Mouse (Mus musculus) embryo, embryonic 10.5 days (tissue): ENCODE measurements around the gene Defb19.

Source experiments
- DNase-seq: peaks from one replicate; pipeline ENCODE4 v3.0.0-alpha.2; 2015; ENCODE audit warnings: low spot score

The Defb19 gene

GRCm38 (mm10) chr2:152580107-152580506, at the start of gene Defb19:
Gene Defb19 (minus strand): TSS chr2:152580312.
- DNase-seq: no peak

- DNase-seq: no peak
Observed at GRCm38 (mm10) chr2:152629904-152630303, 49.8 kb upstream of the Defb19 start.

- DNase-seq: no peak
Observed at GRCm38 (mm10) chr2:152629239-152629638, 49.1 kb upstream of the Defb19 start.

- DNase-seq: no peak
Observed at GRCm38 (mm10) chr2:152628066-152628465, 48.0 kb upstream of the Defb19 start.

- DNase-seq: peak; percentile 52
Observed at GRCm38 (mm10) chr2:152626774-152627591, 46.9 kb upstream of the Defb19 start, which contains the start of gene Rem1. Gene Rem1 (plus strand): TSS chr2:152626951.

- no peak for DNase-seq
Observed at GRCm38 (mm10) chr2:152625256-152625655, 45.1 kb upstream of the Defb19 start.

GRCm38 (mm10) chr2:152624566-152624965, 44.5 kb upstream of the Defb19 start:
- no peak for DNase-seq

GRCm38 (mm10) chr2:152622953-152623352, 42.8 kb upstream of the Defb19 start, which contains the start of gene Defb25:
Gene Defb25 (minus strand): TSS chr2:152623053.
- DNase-seq: no peak

GRCm38 (mm10) chr2:152622151-152622550, 42.0 kb upstream of the Defb19 start:
- DNase-seq: no peak

- DNase-seq: no peak
Observed at GRCm38 (mm10) chr2:152620367-152621134, 40.4 kb upstream of the Defb19 start.

GRCm38 (mm10) chr2:152617374-152617773, 37.3 kb upstream of the Defb19 start:
- no peak for DNase-seq

- DNase-seq: no peak
Observed at GRCm38 (mm10) chr2:152616470-152616869, 36.4 kb upstream of the Defb19 start.

- DNase-seq: peak; percentile 92
Observed at GRCm38 (mm10) chr2:152615563-152615962, 35.5 kb upstream of the Defb19 start.

GRCm38 (mm10) chr2:152612193-152612592, 32.1 kb upstream of the Defb19 start:
- DNase-seq: peak; percentile 37

- DNase-seq: no peak
Observed at GRCm38 (mm10) chr2:152608719-152609118, 28.6 kb upstream of the Defb19 start.

- DNase-seq: no peak
Observed at GRCm38 (mm10) chr2:152607746-152608145, 27.6 kb upstream of the Defb19 start.

- no peak for DNase-seq
Observed at GRCm38 (mm10) chr2:152604057-152604456, 23.9 kb upstream of the Defb19 start, which contains the start of gene Defb36. Gene Defb36 (plus strand): TSS chr2:152604327.

GRCm38 (mm10) chr2:152601275-152601960, 21.3 kb upstream of the Defb19 start:
- no peak for DNase-seq

GRCm38 (mm10) chr2:152600076-152600475, 20.0 kb upstream of the Defb19 start:
- DNase-seq: no peak

GRCm38 (mm10) chr2:152599299-152599698, 19.2 kb upstream of the Defb19 start, which contains the start of gene Defb45:
Gene Defb45 (minus strand): TSS chr2:152599399.
- DNase-seq: no peak

- no peak for DNase-seq
Observed at GRCm38 (mm10) chr2:152589021-152589420, 8.9 kb upstream of the Defb19 start.

GRCm38 (mm10) chr2:152588450-152588849, 8.3 kb upstream of the Defb19 start:
- DNase-seq: no peak
